Mouse (Mus musculus): ENCODE results near the gene Ptprj.

The Ptprj gene

GRCm38 (mm10) chr2:90559015-90559687 is 21.3 kb downstream of the Ptprj start:
- no peak for DNase-seq (ENCODE audit: low spot score)

GRCm38 (mm10) chr2:90558361-90558760 is 22.1 kb downstream of the Ptprj start:
- no peak for DNase-seq (ENCODE audit: low spot score)

GRCm38 (mm10) chr2:90557913-90558312 is 22.5 kb downstream of the Ptprj start:
- no peak for DNase-seq (ENCODE audit: low spot score)

GRCm38 (mm10) chr2:90555744-90556143 is 24.7 kb downstream of the Ptprj start:
- DNase-seq (ENCODE audit: low spot score) = no peak

GRCm38 (mm10) chr2:90554806-90555205 is 25.6 kb downstream of the Ptprj start:
- DNase-seq (ENCODE audit: low spot score) = no peak

- no peak for DNase-seq (ENCODE audit: low spot score)
Observed at GRCm38 (mm10) chr2:90553861-90554260, 26.6 kb downstream of the Ptprj start.

GRCm38 (mm10) chr2:90550656-90551055 is 29.8 kb downstream of the Ptprj start:
- no peak for DNase-seq (ENCODE audit: low spot score)

GRCm38 (mm10) chr2:90548541-90548940 is 31.9 kb downstream of the Ptprj start:
- DNase-seq (ENCODE audit: low spot score) = no peak

GRCm38 (mm10) chr2:90547144-90547609 is 33.3 kb downstream of the Ptprj start:
- DNase-seq (ENCODE audit: low spot score) = no peak

GRCm38 (mm10) chr2:90545261-90545660 is 35.2 kb downstream of the Ptprj start:
- no peak for DNase-seq (ENCODE audit: low spot score)

GRCm38 (mm10) chr2:90543989-90544388 is 36.5 kb downstream of the Ptprj start:
- no peak for DNase-seq (ENCODE audit: low spot score)

GRCm38 (mm10) chr2:90543106-90543702 is 37.2 kb downstream of the Ptprj start:
- no peak for DNase-seq (ENCODE audit: low spot score)

- DNase-seq (ENCODE audit: low spot score) = no peak
Observed at GRCm38 (mm10) chr2:90542656-90543055, 37.8 kb downstream of the Ptprj start.

- DNase-seq (ENCODE audit: low spot score) = no peak
Observed at GRCm38 (mm10) chr2:90539206-90539605, 41.2 kb downstream of the Ptprj start.

- no peak for DNase-seq (ENCODE audit: low spot score)
Observed at GRCm38 (mm10) chr2:90537244-90537643, 43.2 kb downstream of the Ptprj start.

GRCm38 (mm10) chr2:90536555-90536954 is 43.9 kb downstream of the Ptprj start:
- DNase-seq (ENCODE audit: low spot score) = no peak

- DNase-seq (ENCODE audit: low spot score) = no peak
Observed at GRCm38 (mm10) chr2:90534751-90535150, 45.7 kb downstream of the Ptprj start.

- DNase-seq (ENCODE audit: low spot score) = no peak
Observed at GRCm38 (mm10) chr2:90533944-90534343, 46.5 kb downstream of the Ptprj start.

- no peak for DNase-seq (ENCODE audit: low spot score)
Observed at GRCm38 (mm10) chr2:90532095-90532494, 48.4 kb downstream of the Ptprj start.

GRCm38 (mm10) chr2:90528107-90528506 is 52.3 kb downstream of the Ptprj start:
- no peak for DNase-seq (ENCODE audit: low spot score)

- DNase-seq (ENCODE audit: low spot score) = no peak
Observed at GRCm38 (mm10) chr2:90526971-90527370, 53.5 kb downstream of the Ptprj start.

- DNase-seq (ENCODE audit: low spot score) = no peak
Observed at GRCm38 (mm10) chr2:90526564-90526963, 53.9 kb downstream of the Ptprj start.

GRCm38 (mm10) chr2:90525807-90526206 is 54.6 kb downstream of the Ptprj start:
- no peak for DNase-seq (ENCODE audit: low spot score)

- DNase-seq (ENCODE audit: low spot score) = no peak
Observed at GRCm38 (mm10) chr2:90522455-90522854, 58.0 kb downstream of the Ptprj start.
